Mouse (Mus musculus) neural tube, embryonic 13.5 days (tissue): ENCODE measurements around the gene Asap3. TPM values are rescaled to one million over a fixed set of nuclear protein-coding genes. Genes with fewer than 3 reads are reported as not detected.

Experiments used
- ATAC-seq: fragments of 200-750 bp; cut with Nextera tagmentation; 2 replicates; pipeline ENCODE4 v1.8.0; 2017; ENCODE audit warnings: low read depth, mild to moderate bottlenecking, moderate TSS enrichment, moderate library complexity
- H3K27ac ChIP-seq: fragments of 300-500 bp; sonication (generic); replicated peaks from 2 replicates; pipeline ENCODE4 v1.5.1; 2015; ENCODE audit warnings: moderate library complexity, mild to moderate bottlenecking, inconsistent platforms
- H3K27me3 ChIP-seq: fragments of 300-500 bp; sonication (generic); 2 replicates; pipeline ENCODE4 v1.6.1; 2015; ENCODE audit warnings: mild to moderate bottlenecking, inconsistent platforms
- H3K36me3 ChIP-seq: fragments of 300-500 bp; sonication (generic); 2 replicates; pipeline ENCODE4 v1.6.1; 2015; ENCODE audit warnings: mild to moderate bottlenecking, inconsistent platforms
- H3K4me1 ChIP-seq: fragments of 300-500 bp; sonication (generic); replicated peaks from 2 replicates; pipeline ENCODE4 v1.6.1; 2015; ENCODE audit warnings: inconsistent platforms
- H3K4me2 ChIP-seq: fragments of 300-500 bp; sonication (generic); 2 replicates; pipeline ENCODE4 v1.6.1; 2015; ENCODE audit warnings: inconsistent platforms, mild to moderate bottlenecking, moderate library complexity
- H3K4me3 ChIP-seq: fragments of 300-500 bp; sonication (generic); 2 replicates; pipeline ENCODE4 v1.5.1; 2015; ENCODE audit warnings: mild to moderate bottlenecking, inconsistent platforms
- H3K9ac ChIP-seq: fragments of 300-500 bp; sonication (generic); 2 replicates; pipeline ENCODE4 v1.6.1; 2015; ENCODE audit warnings: moderate library complexity, mild to moderate bottlenecking, inconsistent platforms
- H3K9me3 ChIP-seq: fragments of 300-500 bp; sonication (generic); 2 replicates; pipeline ENCODE4 v1.6.1; 2016; ENCODE audit warnings: inconsistent platforms
- WGBS: fragments of 180-500 bp; shearing (Covaris S2); methylation state at CpG from one replicate; pipeline ENCODE4 v1.1.7; 2015; 5-methylcytosine and 5-hydroxymethylcytosine counted together
- polyA plus RNA-seq: library from polyadenylated mRNA; unstranded; fragments of >200 nt; fragmentation: Nextera tagmentation; extraction: Ambion mirVana; gene quantifications from 2 replicates; pipeline ENCODE4 v1.2.1, GENCODE M21; 2015

The Asap3 gene
- polyA plus RNA-seq, 1 experiment from 2014 or later: 8.8 TPM

DNA sequence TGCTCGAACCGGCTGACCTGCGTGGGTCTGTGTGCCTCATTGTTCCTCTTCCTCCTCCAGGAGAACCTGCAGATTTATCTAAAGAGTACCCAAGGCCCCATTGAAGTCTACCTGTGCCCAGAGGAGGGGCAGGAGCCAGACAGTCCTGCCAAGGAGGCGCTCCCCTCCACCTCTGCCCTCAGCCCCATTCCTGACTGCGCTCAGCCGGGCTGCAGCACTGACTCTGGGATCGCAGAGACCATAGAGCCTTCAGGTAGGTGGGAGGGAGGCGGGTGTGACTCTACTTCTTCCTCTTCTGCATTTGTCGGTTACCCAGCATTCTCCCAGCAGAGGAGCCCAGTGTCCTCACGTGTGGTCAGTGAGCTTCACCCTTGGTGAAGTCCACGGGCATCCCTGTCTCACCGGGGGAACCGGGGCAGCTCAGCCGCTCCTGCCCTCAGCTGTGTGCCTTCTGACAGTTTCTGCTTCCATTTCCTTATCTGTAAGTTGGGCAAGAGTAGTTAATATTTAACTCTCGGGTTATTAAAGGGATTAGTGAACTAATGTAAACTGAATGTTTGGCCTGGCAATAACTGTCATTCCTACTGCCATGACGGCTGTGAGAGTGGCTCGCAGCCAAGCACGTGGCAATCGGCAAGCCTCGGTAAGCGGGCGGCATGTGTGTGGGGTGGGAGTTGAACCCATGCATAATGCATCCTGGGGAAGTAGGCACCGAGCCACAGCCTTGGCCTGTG, 19.3 kb upstream of the Asap3 start:
- Histone ChIP-seq H3K9ac (no peak overlapping the region), H3K4me3 (no peak overlapping the region), H3K4me2 (no peak overlapping the region), H3K36me3 (no peaks in the 10 kb centered on the region), H3K9me3 (no peaks in the 10 kb centered on the region), H3K4me1 (no peaks in the 10 kb centered on the region), H3K27me3 (no peaks in the 10 kb centered on the region), H3K27ac (no peak overlapping the region)
- ATAC-seq: no peak
- WGBS: 88% methylated on average over 23 of the region's 23 CpGs

DNA sequence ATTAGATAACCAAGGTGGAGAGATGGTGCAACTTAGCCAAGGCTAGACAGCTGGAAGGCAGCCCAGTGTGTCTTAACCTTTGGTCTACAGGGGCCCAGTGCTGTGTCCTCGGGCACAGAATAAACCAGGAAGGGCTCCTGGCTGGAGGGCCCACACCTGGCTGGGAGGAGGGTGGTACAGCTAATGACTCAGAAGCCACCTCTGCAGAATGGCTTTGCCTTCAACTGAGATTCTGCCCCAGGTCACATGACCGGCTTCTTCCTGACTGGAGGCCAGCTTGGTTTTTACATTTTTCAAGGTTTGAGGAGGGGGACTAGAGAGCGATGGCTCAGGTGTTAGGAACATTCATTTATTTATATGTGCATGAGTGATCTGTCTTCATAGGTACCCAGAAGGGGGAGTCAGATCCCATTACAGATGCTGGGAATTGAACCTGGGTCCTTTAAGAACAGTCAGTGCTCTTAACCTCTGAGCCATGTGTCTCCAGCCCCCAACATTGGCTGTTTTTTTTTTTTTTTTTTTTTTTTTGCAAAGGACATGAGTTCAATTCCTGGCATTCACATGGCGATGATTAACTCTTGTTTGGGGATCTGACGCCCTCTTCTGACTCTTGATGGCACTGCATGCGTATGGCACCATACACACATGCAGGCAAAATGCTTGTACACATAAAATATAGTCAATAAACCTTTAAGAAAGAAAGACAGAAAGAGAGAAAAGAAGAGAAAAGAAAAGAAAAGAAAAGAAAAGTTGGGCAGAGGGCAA, 17.0 kb upstream of the Asap3 start:
- Histone ChIP-seq H3K36me3 (no peaks in the 10 kb centered on the region), H3K4me2 (no peak overlapping the region), H3K27me3 (no peaks in the 10 kb centered on the region), H3K9me3 (no peaks in the 10 kb centered on the region), H3K27ac (no peak overlapping the region), H3K4me3 (no peak overlapping the region), H3K9ac (no peak overlapping the region), H3K4me1 (no peaks in the 10 kb centered on the region)
- WGBS: 83% methylated on average over 6 of the region's 6 CpGs
- ATAC-seq: no peak

- Histone ChIP-seq H3K9ac (peak overlapping the region; percentile 26; the same call in 1 of the 2 replicates), H3K9me3 (no peaks in the 10 kb centered on the region), H3K27me3 (no peaks in the 10 kb centered on the region), H3K4me1 (no peaks in the 10 kb centered on the region), H3K27ac (no peak overlapping the region), H3K4me3 (no peak overlapping the region), H3K4me2 (no peak overlapping the region), H3K36me3 (no peaks in the 10 kb centered on the region)
- no peak for ATAC-seq
- WGBS: 90% methylated on average over 8 of the region's 8 CpGs
These were observed 16.3 kb upstream of the Asap3 start for GRCm38 (mm10) chr4:136189912-136190311.

DNA sequence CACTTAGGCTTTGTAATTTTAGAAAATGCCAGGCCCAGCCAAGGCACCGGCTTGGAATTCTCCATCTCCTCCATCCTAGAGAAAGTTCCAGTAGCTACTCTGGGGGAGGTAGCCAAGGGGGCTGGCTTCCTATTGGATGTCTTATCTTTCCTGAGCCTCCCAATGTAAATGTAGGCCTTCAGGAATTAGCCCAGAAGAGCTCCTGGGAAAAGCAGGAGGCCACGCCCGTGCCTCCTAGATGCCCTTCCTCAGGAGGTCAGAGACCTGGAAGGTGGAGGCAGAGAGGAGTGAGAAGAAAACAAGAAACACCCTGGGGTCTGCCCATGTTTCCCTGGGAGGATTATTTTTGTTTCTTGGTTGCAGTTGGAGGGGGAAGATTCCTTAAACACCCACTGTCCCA, 12.6 kb upstream of the Asap3 start:
- no peaks in the 10 kb centered on the region for H3K27me3 ChIP-seq
- H3K9me3 ChIP-seq: no peaks in the 10 kb centered on the region
- no peak overlapping the region for H3K4me3 ChIP-seq
- no peak overlapping the region for H3K27ac ChIP-seq
- H3K4me2 ChIP-seq: no peak overlapping the region
- no peaks in the 10 kb centered on the region for H3K36me3 ChIP-seq
- no peak overlapping the region for H3K9ac ChIP-seq
- 87% methylated on average over 3 of the region's 3 CpGs for WGBS
- no peaks in the 10 kb centered on the region for H3K4me1 ChIP-seq
- no peak for ATAC-seq

GRCm38 (mm10) chr4:136195029-136195428, 11.1 kb upstream of the Asap3 start:
- no peaks in the 10 kb centered on the region for H3K9me3 ChIP-seq
- no peak overlapping the region for H3K4me3 ChIP-seq
- ATAC-seq: no peak
- no peaks in the 10 kb centered on the region for H3K4me1 ChIP-seq
- no peaks in the 10 kb centered on the region for H3K36me3 ChIP-seq
- 67% methylated on average over 7 of the region's 7 CpGs for WGBS
- H3K9ac ChIP-seq: no peak overlapping the region
- H3K27me3 ChIP-seq: no peaks in the 10 kb centered on the region
- no peak overlapping the region for H3K27ac ChIP-seq
- no peak overlapping the region for H3K4me2 ChIP-seq

- no peak overlapping the region for H3K9ac ChIP-seq
- no peaks in the 10 kb centered on the region for H3K36me3 ChIP-seq
- no peak for ATAC-seq
- no peak overlapping the region for H3K4me3 ChIP-seq
- no peaks in the 10 kb centered on the region for H3K9me3 ChIP-seq
- WGBS: 73% methylated on average over 9 of the region's 9 CpGs
- no peaks in the 10 kb centered on the region for H3K27me3 ChIP-seq
- no peaks in the 10 kb centered on the region for H3K4me1 ChIP-seq
- no peak overlapping the region for H3K27ac ChIP-seq
- no peak overlapping the region for H3K4me2 ChIP-seq
These were observed 10.5 kb upstream of the Asap3 start for GRCm38 (mm10) chr4:136195629-136196028.

- H3K9me3 ChIP-seq: no peaks in the 10 kb centered on the region
- no peak overlapping the region for H3K4me2 ChIP-seq
- 75% methylated on average over 10 of the region's 10 CpGs for WGBS
- H3K4me3 ChIP-seq: no peak overlapping the region
- H3K27ac ChIP-seq: no peak overlapping the region
- no peaks in the 10 kb centered on the region for H3K4me1 ChIP-seq
- ATAC-seq: no peak
- H3K9ac ChIP-seq: no peak overlapping the region
- no peaks in the 10 kb centered on the region for H3K27me3 ChIP-seq
- no peaks in the 10 kb centered on the region for H3K36me3 ChIP-seq
These were observed 10.0 kb upstream of the Asap3 start for GRCm38 (mm10) chr4:136196201-136196600.

DNA sequence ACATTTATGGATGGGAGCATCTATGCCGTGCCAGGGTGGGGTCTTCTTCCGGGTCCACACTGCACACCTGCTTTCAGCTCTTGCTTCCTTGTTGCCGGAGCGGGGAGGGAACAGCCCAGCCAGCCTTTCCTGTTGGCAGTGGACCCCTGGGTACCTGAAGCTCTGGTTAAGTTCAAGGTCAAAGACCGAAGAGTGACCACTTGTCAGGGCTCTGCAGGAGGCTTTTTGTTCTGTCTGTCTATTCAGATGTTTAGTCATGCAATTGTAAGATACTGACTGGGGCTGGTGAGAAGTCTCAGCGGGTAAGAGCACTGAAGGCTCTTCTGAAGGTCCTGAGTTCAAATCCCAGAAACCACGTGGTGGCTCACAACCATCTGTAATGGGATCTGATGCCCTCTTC, 7.3 kb upstream of the Asap3 start:
- WGBS: 72% methylated on average over 7 of the region's 7 CpGs
- Histone ChIP-seq H3K9me3 (no peaks in the 10 kb centered on the region), H3K27ac (no peak overlapping the region), H3K36me3 (no peaks in the 10 kb centered on the region), H3K27me3 (no peaks in the 10 kb centered on the region), H3K9ac (no peak overlapping the region), H3K4me2 (no peak overlapping the region), H3K4me1 (no peaks in the 10 kb centered on the region), H3K4me3 (no peak overlapping the region)
- ATAC-seq: no peak

GRCm38 (mm10) chr4:136199562-136200292, 6.4 kb upstream of the Asap3 start:
- H3K9me3 ChIP-seq: no peaks in the 10 kb centered on the region
- no peak overlapping the region for H3K4me3 ChIP-seq
- 36% methylated on average over 9 of the region's 9 CpGs for WGBS
- no peaks in the 10 kb centered on the region for H3K36me3 ChIP-seq
- H3K4me1 ChIP-seq: no peaks in the 10 kb centered on the region
- no peaks in the 10 kb centered on the region for H3K27me3 ChIP-seq
- no peak overlapping the region for H3K4me2 ChIP-seq
- H3K9ac ChIP-seq: no peak overlapping the region
- no peak for ATAC-seq
- H3K27ac ChIP-seq: no peak overlapping the region

DNA sequence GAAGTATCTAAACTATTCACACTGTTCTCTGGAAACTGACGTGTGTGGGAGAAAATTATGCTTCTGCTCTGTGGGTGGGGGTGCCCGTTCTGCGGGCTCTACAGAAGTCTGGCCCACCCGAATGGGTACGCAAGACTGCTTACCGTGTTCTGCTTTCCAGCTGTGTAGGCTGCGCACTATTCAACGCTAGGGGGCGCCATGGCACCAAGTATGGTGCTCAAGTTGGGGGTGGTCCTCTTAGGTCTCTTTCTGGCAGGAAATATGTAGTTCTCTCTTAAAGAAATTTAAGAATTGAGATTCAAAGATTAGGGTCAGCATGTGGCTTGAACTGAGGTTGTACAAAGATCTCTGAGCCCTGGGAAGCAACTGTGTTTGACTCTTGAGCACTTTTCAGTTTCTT, 3.7 kb upstream of the Asap3 start:
- ATAC-seq: no peak
- Histone ChIP-seq H3K27ac (no peak overlapping the region), H3K4me3 (no peak overlapping the region), H3K4me1 (peaks cover 17% of the 10 kb centered on the region), H3K36me3 (no peaks in the 10 kb centered on the region), H3K27me3 (no peaks in the 10 kb centered on the region), H3K9me3 (no peaks in the 10 kb centered on the region), H3K9ac (no peak overlapping the region), H3K4me2 (no peak overlapping the region)
- 6% methylated on average over 9 of the region's 9 CpGs for WGBS

- 80% methylated on average over 2 of the region's 2 CpGs for WGBS
These were observed 1.4 kb upstream of the Asap3 start for GRCm38 (mm10) chr4:136204775-136205174.

GRCm38 (mm10) chr4:136206943-136207342, 778 bp downstream of the Asap3 start:
- H3K9ac ChIP-seq: peak overlapping the region; percentile 79
- peak overlapping the region; percentile 65 for H3K4me3 ChIP-seq
- peak overlapping the region; percentile 46 for H3K27ac ChIP-seq
- 0 out of 2 replicates have a peak, but pooled peaks cover 5% of the 10 kb centered on the region for H3K27me3 ChIP-seq
- ATAC-seq: no peak; the same call in 1 of the 2 replicates
- WGBS: 2% methylated on average over 6 of the region's 6 CpGs
- peaks cover 29% of the 10 kb centered on the region for H3K4me1 ChIP-seq
- H3K36me3 ChIP-seq: no peaks in the 10 kb centered on the region
- peak overlapping the region; percentile 97 for H3K4me2 ChIP-seq
- H3K9me3 ChIP-seq: no peaks in the 10 kb centered on the region

More at GRCm38 (mm10) chr4:136204775-136205174, 1.4 kb upstream of the Asap3 start:
- no peak for ATAC-seq
- H3K9me3 ChIP-seq: no peaks in the 10 kb centered on the region
- H3K4me3 ChIP-seq: no peak overlapping the region
- no peak overlapping the region for H3K9ac ChIP-seq
- H3K27me3 ChIP-seq: 0 out of 2 replicates have a peak, but pooled peaks cover 5% of the 10 kb centered on the region
- no peaks in the 10 kb centered on the region for H3K36me3 ChIP-seq
- H3K27ac ChIP-seq: no peak overlapping the region
- H3K4me2 ChIP-seq: no peak overlapping the region
- H3K4me1 ChIP-seq: peaks cover 29% of the 10 kb centered on the region
